Mouse (Mus musculus) monocyte, adult 2 months (primary cell): ENCODE measurements around the gene Gm37240.

Experiments
- DNase-seq, 2 experiments: peaks; one replicate each; pipeline ENCODE4 v3.0.0; 2022; ENCODE audit warnings: low spot score in 2 of 2, low read depth in 1 of 2

The Gm37240 gene

GRCm38 (mm10) chr3:85518668-85519067 lies 368.6 kb downstream of the Gm37240 start:
- DNase-seq: no peak

- DNase-seq: no peak
These were observed 369.2 kb downstream of the Gm37240 start for GRCm38 (mm10) chr3:85518072-85518471.

- no peak for DNase-seq
These were observed 370.4 kb downstream of the Gm37240 start for GRCm38 (mm10) chr3:85516739-85517396.

DNA sequence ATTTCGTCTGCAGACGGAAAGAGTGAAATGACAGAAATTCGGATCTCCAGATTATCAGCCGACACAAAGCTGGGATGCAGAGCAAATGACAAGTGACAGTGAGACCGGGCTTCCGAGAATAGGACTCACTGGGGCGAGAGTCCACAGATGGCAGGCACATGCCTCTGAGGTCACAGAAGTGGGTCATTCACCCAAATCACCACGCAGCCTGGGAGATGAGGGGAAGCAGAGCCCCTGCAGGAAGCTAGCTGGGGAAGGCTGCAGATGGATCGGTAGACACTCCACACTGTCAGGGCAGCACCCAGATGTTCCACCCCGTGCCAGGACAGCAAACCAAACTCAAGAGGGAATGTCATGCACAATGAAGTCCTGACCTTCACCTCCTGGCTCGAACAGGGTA lies 372.6 kb downstream of the Gm37240 start:
- DNase-seq: no peak

GRCm38 (mm10) chr3:85508717-85509279 lies 378.5 kb downstream of the Gm37240 start:
- no peak for DNase-seq

DNA sequence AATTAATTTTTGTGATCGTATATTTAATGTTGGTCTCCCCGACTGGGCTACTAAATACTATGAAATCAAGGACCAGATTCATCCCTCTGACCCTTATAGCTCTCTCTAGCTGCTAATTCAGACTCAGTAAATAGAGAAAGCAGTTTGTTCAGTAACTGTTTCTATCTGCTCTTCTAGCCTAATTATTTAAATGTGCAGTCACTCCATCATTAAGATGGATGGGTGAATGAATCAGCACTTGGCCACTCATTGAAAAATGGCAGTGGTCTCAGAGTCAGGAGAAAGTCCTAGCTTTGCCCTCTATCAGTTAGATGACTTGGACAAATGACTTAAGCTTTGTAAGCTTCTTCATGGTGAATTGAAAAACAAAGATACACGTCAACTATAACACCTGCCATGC lies 387.2 kb downstream of the Gm37240 start:
- no peak for DNase-seq

- no peak for DNase-seq
These were observed 391.2 kb downstream of the Gm37240 start for GRCm38 (mm10) chr3:85496146-85496545.

DNA sequence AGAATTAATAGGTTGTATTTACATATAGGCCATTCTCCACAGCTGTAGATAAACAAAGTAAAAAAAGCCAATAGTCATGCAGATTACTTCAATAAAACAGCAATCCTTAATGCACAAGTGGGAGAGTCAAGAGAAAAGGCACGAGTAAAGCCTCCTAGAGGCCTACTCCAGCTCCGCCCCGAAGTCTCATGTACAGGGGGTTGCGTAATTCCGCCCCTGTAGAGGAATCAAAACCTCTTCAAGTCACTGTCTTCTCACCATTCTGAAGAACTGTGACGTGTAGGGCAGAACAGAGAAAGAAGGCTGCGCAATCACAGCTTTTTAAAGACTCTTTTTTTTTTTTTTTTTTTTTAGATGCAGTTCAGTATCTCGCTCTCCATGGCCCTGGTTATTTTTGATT lies 393.5 kb downstream of the Gm37240 start:
- no peak for DNase-seq

DNA sequence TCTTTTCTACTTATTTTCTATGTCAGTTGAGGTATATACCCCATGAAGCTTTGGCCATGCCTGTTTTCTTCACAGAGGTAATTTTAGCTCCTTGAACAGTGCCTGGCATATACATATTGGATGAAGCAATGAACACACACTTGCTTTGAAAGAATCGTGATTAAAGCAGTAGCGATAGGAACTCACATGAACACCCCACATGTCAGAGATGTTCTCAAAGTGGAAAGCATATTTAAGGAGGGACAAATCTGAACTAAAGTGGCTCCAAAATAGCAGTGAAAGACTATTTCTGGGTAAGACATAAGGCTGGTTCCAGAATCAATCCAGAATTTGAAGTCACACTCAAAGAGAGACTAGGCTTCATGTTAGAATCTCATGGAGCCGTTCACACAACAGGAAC lies 397.1 kb downstream of the Gm37240 start:
- DNase-seq: no peak

DNA sequence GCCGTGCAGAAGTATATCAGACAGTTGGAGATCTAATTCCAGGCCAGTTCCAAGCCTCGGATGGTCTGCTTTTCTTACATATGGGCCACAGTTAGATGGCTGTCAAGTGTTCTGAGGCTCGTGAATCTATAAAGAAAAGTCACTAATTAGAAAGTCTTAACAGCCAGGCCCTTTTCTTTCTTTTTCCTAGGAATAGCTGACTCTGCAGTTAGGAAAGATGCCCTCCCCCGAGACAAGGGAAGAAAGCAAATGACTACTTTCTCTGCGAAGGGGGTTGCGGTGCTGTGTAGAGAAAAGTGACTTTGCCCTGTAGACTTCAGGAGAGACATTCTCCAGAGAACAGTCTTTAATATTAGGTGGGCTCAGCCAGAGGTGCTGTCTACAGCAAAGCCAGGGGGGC lies 399.9 kb downstream of the Gm37240 start:
- no peak for DNase-seq

- no peak for DNase-seq
These were observed 401.7 kb downstream of the Gm37240 start for GRCm38 (mm10) chr3:85485536-85486190.

DNA sequence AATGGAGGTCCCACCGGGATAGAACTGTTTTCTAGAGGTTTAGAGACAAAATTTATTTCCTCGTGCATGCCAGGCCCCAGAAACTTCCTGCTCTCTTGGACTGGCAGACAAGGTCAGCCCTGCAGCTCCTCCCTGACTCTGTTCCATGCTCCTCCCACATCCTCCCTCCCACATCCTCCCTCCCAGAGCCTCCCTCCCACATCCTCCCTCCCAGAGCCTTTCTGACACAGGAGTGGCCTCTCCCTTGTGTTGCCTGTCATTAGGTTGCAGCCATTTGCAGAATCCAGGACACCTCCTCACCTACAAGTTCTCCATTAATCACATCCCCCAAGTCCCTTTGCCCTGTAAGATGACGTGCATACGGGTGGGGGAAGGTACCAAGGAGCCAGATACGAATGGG lies 404.7 kb downstream of the Gm37240 start:
- no peak for DNase-seq

- DNase-seq: no peak
These were observed 406.7 kb downstream of the Gm37240 start for GRCm38 (mm10) chr3:85480638-85481037.

- no peak for DNase-seq
These were observed 408.6 kb downstream of the Gm37240 start for GRCm38 (mm10) chr3:85478731-85479130.

DNA sequence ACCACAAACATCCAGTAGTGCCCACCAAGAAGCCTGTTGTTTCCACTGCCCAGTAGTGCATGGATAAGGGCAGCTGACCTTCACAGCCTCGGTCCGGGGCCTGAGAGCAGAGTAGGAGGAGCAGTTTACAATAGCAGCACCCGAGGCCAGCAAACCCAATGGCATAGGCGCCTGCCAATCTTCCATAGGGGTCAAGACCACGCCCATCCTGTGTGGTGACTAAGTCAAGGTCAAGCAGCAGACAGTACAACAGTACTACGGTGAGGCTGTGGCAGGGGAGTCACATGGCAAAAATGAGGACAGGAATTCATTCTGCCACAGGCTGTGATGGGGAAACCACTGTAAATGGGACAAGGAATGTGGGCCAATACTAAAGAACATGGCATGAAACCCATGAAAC lies 417.6 kb downstream of the Gm37240 start:
- no peak for DNase-seq

- DNase-seq: no peak
These were observed 418.3 kb downstream of the Gm37240 start for GRCm38 (mm10) chr3:85468995-85469394.

- DNase-seq: no peak
These were observed 421.9 kb downstream of the Gm37240 start for GRCm38 (mm10) chr3:85465283-85466025.

DNA sequence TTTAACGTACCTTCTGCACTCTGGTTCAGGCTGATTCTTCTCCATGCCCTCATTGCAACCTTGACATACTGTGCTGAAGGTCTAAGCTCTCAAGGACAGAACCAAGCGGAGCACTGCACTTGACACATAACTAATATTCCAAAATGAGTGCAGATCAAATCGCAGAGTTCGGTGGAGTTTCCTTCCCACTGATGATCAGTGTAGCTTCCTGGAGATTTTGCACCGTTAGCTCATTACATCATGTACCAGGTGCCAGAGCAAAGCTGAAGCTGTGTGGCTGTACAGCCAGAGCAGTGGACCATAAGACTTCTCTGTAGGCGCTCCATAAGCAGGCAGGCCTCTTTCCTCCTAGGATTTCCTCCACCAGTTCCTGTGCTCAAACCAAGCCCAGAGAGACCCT lies 427.3 kb downstream of the Gm37240 start:
- DNase-seq: no peak

GRCm38 (mm10) chr3:85456983-85457382 lies 430.3 kb downstream of the Gm37240 start:
- no peak for DNase-seq

- no peak for DNase-seq
These were observed 431.9 kb downstream of the Gm37240 start for GRCm38 (mm10) chr3:85455453-85455852.

GRCm38 (mm10) chr3:85454001-85454400 lies 433.3 kb downstream of the Gm37240 start:
- DNase-seq: no peak

DNA sequence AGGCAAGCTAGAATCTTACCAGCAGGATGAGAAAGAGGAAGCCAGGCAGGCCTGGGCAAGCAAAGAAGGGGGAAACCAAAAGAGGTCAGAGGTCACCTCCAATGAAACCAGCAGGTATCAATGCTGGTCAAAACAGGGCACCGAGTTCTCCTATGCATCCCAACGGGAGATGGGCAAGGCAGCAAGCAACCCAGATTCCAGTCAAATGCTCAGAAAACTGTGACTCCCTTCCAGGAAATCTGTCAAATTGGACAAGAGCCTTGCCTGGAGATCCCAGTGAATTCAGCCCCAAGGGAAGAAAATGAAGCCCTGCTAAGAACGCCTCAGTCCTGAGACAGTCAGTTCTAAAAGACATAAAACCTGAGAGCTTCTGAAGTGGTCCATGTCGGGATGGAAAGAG lies 437.9 kb downstream of the Gm37240 start:
- DNase-seq: no peak
